Mouse (Mus musculus): ENCODE measurements around the gene Hbp1. TPM values are rescaled to one million over a fixed set of nuclear protein-coding genes. Genes with fewer than 3 reads are reported as not detected.

The Hbp1 gene
- polyA plus RNA-seq, 1 experiment from 2014 or later: 89.2 TPM

DNA sequence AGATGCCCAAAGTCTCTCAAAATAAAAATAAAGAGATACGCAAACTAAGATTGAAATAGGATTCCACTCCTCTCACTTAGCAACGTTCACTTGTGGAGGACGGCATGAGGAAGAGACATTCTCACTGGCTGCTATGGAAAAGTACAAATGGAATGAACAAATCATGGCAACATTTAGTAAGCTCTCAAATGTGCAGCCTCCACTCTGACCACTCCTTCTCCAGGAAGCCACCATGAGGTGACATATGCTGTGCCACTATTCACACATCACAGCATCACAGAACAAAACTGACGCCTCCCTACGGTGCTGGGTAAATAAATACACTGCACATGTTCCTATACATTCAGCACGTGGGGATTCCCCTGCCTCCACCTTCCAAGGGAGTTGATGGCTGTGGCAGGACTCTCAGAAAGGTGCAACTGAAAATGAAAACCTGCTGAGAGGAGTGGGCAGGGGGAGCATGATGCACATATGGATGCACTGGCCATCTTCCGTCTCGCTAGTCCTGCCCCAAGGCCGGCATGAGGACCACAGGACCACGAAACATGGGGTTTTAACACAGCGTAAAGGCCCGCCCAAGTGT lies 27.4 kb upstream of the Hbp1 start:
- Histone ChIP-seq H3K36me3 (no peaks in the 10 kb centered on the region), H3K4me1 (replicated peaks) (0 out of 2 replicates have a peak, but pooled peaks cover 2% of the 10 kb centered on the region), H3K9me3 (no peaks in the 10 kb centered on the region), H3K4me3 (replicated peaks) (no peak overlapping the region), H3K27ac (no peak overlapping the region), H3K27me3 (replicated peaks) (no peaks in the 10 kb centered on the region), H3K4me2 (replicated peaks) (no peak overlapping the region), H3K9ac (no peak overlapping the region)
- WGBS: 77% methylated on average over 12 of the region's 12 CpGs
- no peak for ATAC-seq

- WGBS: 49% methylated on average over 7 of the region's 7 CpGs
Measured at GRCm38 (mm10) chr12:31976544-31976943, 26.2 kb upstream of the Hbp1 start.

GRCm38 (mm10) chr12:31973473-31974172 lies 23.3 kb upstream of the Hbp1 start:
- Histone ChIP-seq H3K9ac (no peak overlapping the region), H3K9me3 (no peaks in the 10 kb centered on the region), H3K4me1 (replicated peaks) (0 out of 2 replicates have a peak, but pooled peaks cover 2% of the 10 kb centered on the region), H3K27ac (no peak overlapping the region), H3K27me3 (replicated peaks) (no peaks in the 10 kb centered on the region), H3K36me3 (no peaks in the 10 kb centered on the region), H3K4me2 (replicated peaks) (no peak overlapping the region), H3K4me3 (replicated peaks) (no peak overlapping the region)
- peak; percentile 95 for ATAC-seq
- WGBS: 53% methylated on average over 13 of the region's 13 CpGs

More at GRCm38 (mm10) chr12:31976544-31976943, 26.2 kb upstream of the Hbp1 start:
- Histone ChIP-seq H3K4me1 (replicated peaks) (0 out of 2 replicates have a peak, but pooled peaks cover 2% of the 10 kb centered on the region), H3K27ac (no peak overlapping the region), H3K36me3 (no peaks in the 10 kb centered on the region), H3K9ac (no peak overlapping the region), H3K9me3 (no peaks in the 10 kb centered on the region), H3K4me2 (replicated peaks) (no peak overlapping the region), H3K27me3 (replicated peaks) (no peaks in the 10 kb centered on the region), H3K4me3 (replicated peaks) (no peak overlapping the region)
- no peak for ATAC-seq

GRCm38 (mm10) chr12:31971547-31971946 lies 21.2 kb upstream of the Hbp1 start:
- Histone ChIP-seq H3K4me1 (replicated peaks) (0 out of 2 replicates have a peak, but pooled peaks cover 2% of the 10 kb centered on the region), H3K4me2 (replicated peaks) (no peak overlapping the region), H3K36me3 (no peaks in the 10 kb centered on the region), H3K9ac (no peak overlapping the region), H3K4me3 (replicated peaks) (no peak overlapping the region), H3K27me3 (replicated peaks) (no peaks in the 10 kb centered on the region), H3K9me3 (no peaks in the 10 kb centered on the region), H3K27ac (no peak overlapping the region)
- ATAC-seq: no peak
- WGBS: 86% methylated on average over 8 of the region's 8 CpGs

DNA sequence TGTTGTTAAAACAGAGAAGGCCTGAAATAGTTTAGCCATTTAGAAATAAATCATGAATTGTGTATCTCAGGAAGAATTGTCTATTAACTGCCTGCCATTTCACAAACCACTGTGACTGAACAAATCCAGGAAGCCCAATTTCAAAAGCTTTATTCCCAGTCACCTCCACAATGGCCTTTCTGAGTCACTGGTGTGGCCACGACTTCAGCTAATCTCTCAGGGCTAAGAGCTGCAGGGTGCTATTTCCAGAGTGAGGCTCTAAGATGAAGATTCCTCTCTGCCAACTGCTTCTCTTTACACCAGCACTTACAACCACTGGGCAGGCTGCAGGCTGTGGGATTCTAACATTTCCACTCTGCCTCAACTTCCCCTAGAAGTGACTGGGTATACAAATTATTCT lies 18.8 kb upstream of the Hbp1 start:
- no peak for ATAC-seq
- 0 out of 2 replicates have a peak, but pooled peaks cover 2% of the 10 kb centered on the region for H3K4me1 ChIP-seq (replicated peaks)
- no peak overlapping the region for H3K27ac ChIP-seq
- no peak overlapping the region for H3K9ac ChIP-seq
- H3K27me3 ChIP-seq (replicated peaks): no peaks in the 10 kb centered on the region
- WGBS: 41% methylated on average over 1 of the region's 1 CpGs
- no peaks in the 10 kb centered on the region for H3K36me3 ChIP-seq
- H3K4me3 ChIP-seq (replicated peaks): no peak overlapping the region
- no peaks in the 10 kb centered on the region for H3K9me3 ChIP-seq
- no peak overlapping the region for H3K4me2 ChIP-seq (replicated peaks)

DNA sequence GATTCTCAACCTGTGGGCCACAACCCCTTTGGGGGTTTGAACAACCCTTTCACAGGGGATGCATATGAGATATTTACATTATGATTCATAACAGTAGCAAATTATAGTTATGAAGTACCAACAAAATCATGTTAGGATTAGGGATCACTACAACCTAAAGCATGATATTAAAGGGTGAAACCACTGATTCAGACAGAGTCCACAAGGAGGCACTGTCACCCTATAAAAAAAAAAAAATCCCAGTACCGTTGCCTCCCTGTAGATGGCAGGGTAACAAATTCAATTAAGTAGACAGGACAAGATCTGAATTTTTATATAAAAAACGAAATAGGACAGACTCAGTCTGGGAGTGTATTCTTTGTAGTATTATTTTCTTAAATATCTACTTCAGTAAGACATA lies 17.2 kb upstream of the Hbp1 start:
- H3K27me3 ChIP-seq (replicated peaks): no peaks in the 10 kb centered on the region

DNA sequence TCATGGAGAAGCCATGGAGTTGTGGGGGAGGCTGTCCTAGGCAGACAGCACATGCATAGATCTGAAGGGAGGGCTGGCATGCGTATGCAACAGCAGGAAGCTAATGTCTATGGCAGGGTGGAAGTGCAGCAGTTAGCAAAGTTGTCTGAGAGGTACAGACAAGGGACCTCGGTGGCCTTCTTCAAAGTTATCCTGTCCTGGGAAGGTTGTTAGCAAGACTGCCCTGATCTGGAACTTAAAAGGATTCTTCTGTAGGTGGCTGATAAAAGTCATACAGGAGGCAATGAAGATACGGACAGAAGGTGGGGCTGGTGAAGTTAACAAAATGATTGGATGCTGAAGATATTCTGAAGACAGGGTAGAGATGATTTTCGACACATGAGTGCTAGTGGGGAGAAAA lies 16.1 kb upstream of the Hbp1 start:
- no peaks in the 10 kb centered on the region for H3K9me3 ChIP-seq
- H3K27ac ChIP-seq: no peak overlapping the region
- no peak for ATAC-seq
- H3K4me2 ChIP-seq (replicated peaks): no peak overlapping the region
- no peaks in the 10 kb centered on the region for H3K36me3 ChIP-seq
- 82% methylated on average over 4 of the region's 4 CpGs for WGBS
- H3K4me1 ChIP-seq (replicated peaks): no peaks in the 10 kb centered on the region
- no peaks in the 10 kb centered on the region for H3K27me3 ChIP-seq (replicated peaks)
- no peak overlapping the region for H3K9ac ChIP-seq
- no peak overlapping the region for H3K4me3 ChIP-seq (replicated peaks)

More for the DNA sequence above, 17.2 kb upstream of the Hbp1 start:
- Histone ChIP-seq H3K27ac (no peak overlapping the region), H3K36me3 (no peaks in the 10 kb centered on the region), H3K4me3 (replicated peaks) (no peak overlapping the region), H3K4me2 (replicated peaks) (no peak overlapping the region), H3K9ac (no peak overlapping the region), H3K4me1 (replicated peaks) (no peaks in the 10 kb centered on the region), H3K9me3 (no peaks in the 10 kb centered on the region)
- WGBS: 6% methylated on average over 2 of the region's 2 CpGs
- ATAC-seq: peak; percentile 63; the same call in 1 of the 2 replicates

GRCm38 (mm10) chr12:31965517-31966212 lies 15.3 kb upstream of the Hbp1 start:
- H3K4me2 ChIP-seq (replicated peaks): no peak overlapping the region
- ATAC-seq: no peak
- 89% methylated on average over 12 of the region's 12 CpGs for WGBS

DNA sequence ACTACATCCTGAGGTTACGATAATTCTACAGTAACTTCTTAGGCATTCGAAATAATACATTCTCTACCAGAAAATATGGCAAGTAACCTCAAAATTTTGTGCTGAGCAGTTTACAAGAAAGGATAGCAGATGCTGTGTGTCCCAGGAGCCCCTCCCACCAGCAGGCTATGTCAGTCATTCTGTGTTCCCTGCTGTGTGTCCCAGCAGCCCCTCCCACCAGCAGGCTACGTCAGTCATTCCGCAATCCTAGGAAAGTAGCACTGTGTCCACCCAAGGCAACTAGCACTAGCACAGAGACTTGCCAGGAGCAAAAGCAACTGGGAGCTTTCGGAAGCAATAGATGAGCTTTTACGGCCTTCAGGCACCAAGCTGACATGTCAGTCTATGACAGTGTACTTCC lies 13.7 kb upstream of the Hbp1 start:
- H3K27me3 ChIP-seq (replicated peaks): no peaks in the 10 kb centered on the region
- H3K27ac ChIP-seq: no peak overlapping the region
- no peaks in the 10 kb centered on the region for H3K4me1 ChIP-seq (replicated peaks)
- no peak overlapping the region for H3K4me3 ChIP-seq (replicated peaks)
- H3K36me3 ChIP-seq: no peaks in the 10 kb centered on the region
- 79% methylated on average over 6 of the region's 6 CpGs for WGBS
- no peaks in the 10 kb centered on the region for H3K9me3 ChIP-seq
- no peak overlapping the region for H3K9ac ChIP-seq
- no peak overlapping the region for H3K4me2 ChIP-seq (replicated peaks)
- ATAC-seq: no peak

More at GRCm38 (mm10) chr12:31965517-31966212, 15.3 kb upstream of the Hbp1 start:
- Histone ChIP-seq H3K4me1 (replicated peaks) (no peaks in the 10 kb centered on the region), H3K4me3 (replicated peaks) (no peak overlapping the region), H3K27ac (no peak overlapping the region), H3K9ac (no peak overlapping the region), H3K27me3 (replicated peaks) (no peaks in the 10 kb centered on the region), H3K36me3 (no peaks in the 10 kb centered on the region), H3K9me3 (no peaks in the 10 kb centered on the region)

DNA sequence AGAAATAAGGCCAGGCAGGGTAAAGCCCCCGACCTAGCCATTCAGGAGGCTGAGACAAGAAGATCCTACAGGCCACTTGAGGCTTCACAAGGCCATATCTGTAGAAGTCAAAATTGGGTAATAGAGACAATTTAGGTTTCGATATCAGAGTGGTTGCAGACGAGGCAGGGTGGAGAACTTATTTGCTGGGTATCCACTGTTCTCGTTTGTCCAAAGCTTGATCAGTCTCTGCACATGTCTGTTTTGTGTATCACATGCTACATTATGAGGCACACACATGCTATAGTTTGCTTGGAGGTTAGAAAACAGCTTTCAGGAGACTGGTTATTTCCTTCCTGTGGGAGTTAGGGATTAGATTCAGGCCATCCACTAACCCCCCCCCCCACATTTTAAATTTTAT lies 5.5 kb upstream of the Hbp1 start:
- ATAC-seq: no peak
- Histone ChIP-seq H3K4me1 (replicated peaks) (no peaks in the 10 kb centered on the region), H3K4me2 (replicated peaks) (no peak overlapping the region), H3K27me3 (replicated peaks) (no peaks in the 10 kb centered on the region), H3K9me3 (no peaks in the 10 kb centered on the region), H3K4me3 (replicated peaks) (no peak overlapping the region), H3K9ac (no peak overlapping the region), H3K36me3 (no peaks in the 10 kb centered on the region), H3K27ac (no peak overlapping the region)
- WGBS: 89% methylated on average over 4 of the region's 4 CpGs

DNA sequence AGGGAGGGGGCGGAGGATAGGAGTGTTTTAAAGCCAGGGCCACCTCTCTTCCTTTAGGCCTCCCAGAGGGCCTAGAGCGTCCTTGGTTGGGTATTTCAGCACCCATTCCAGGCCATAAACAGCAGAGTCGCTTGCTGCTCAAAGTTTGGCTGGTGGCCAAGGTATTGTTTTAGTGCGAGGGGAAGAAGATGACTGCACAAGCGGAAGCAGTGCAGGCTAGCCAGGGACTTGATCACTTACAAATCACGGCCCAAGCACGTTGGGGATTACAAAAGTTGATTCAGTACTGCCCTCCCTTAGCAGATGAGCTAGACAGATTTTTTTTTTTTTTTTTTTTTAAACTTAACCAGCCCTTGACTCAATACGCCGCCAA lies 310 bp upstream of the Hbp1 start:
- no peak for ATAC-seq
- 3% methylated on average over 9 of the region's 9 CpGs for WGBS
- no peaks in the 10 kb centered on the region for H3K9me3 ChIP-seq
- no peaks in the 10 kb centered on the region for H3K36me3 ChIP-seq
- H3K27ac ChIP-seq: peak overlapping the region; percentile 57
- H3K9ac ChIP-seq: no peak overlapping the region
- no peaks in the 10 kb centered on the region for H3K4me1 ChIP-seq (replicated peaks)
- H3K27me3 ChIP-seq (replicated peaks): no peaks in the 10 kb centered on the region
- H3K4me2 ChIP-seq (replicated peaks): peak overlapping the region; percentile 66
- H3K4me3 ChIP-seq (replicated peaks): peak overlapping the region; percentile 43

- H3K27me3 ChIP-seq (replicated peaks): no peaks in the 10 kb centered on the region
- H3K9me3 ChIP-seq: no peaks in the 10 kb centered on the region
- no peaks in the 10 kb centered on the region for H3K36me3 ChIP-seq
- ATAC-seq: peak; percentile 80
- H3K4me3 ChIP-seq (replicated peaks): peak overlapping the region; percentile 88
- peak overlapping the region; percentile 98 for H3K27ac ChIP-seq
- no peaks in the 10 kb centered on the region for H3K4me1 ChIP-seq (replicated peaks)
- WGBS: under 1% methylated on average over 58 of the region's 58 CpGs
- H3K9ac ChIP-seq: peak overlapping the region; percentile 83
- H3K4me2 ChIP-seq (replicated peaks): peak overlapping the region; percentile 63
Measured at GRCm38 (mm10) chr12:31949193-31949741, 1.1 kb downstream of the Hbp1 start.
